Mouse (Mus musculus): ENCODE results near the gene Cd300lg. TPM values are rescaled to one million over a fixed set of nuclear protein-coding genes. Genes with fewer than 3 reads are reported as not detected.

Gene Cd300lg
- total and polyA plus RNA-seq, 3 experiments: 0.08 to 0.26 TPM; not detected in 1

DNA sequence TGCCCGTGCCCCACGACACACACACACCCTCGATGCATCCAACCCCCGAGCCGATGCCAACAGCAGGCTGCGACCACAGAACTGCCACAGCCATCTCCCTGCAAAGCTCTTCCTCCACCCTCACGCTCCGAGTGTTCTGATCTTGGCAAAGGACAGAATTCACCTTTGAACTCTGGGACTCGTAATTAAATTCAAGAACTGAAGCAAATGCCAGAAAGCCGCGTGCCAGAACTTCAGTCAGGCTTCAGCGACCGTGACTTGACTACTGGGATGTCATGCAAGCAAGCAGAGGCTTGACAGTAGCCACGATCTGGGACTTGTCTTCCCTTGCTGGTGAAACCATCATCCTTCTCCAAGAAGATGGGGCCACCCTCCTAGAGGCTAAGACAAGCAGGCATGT is 32.4 kb downstream of the Cd300lg start:
- Histone ChIP-seq H3K27me3 (ENCODE audit: control insufficient read depth in 1 of 2, insufficient read depth in 2 of 2, low read length in 2 of 2) (no peaks in the 10 kb centered on the region), H3K4me1 (ENCODE audit: control insufficient read depth in 1 of 2, insufficient read depth in 2 of 2, low read length in 2 of 2) (peaks cover 5 to 9% of the 10 kb centered on the region in 2 experiments; a peak in 2 of 4 replicates), H3K9me3 (replicated peaks; ENCODE audit: insufficient read depth, low read length) (no peaks in the 10 kb centered on the region), H3K79me2 (ENCODE audit: control insufficient read depth, insufficient read depth, low read length, poor library complexity) (no peaks in the 10 kb centered on the region), H3K27ac (ENCODE audit: control insufficient read depth, low read depth, low read length) (no peak overlapping the region), H3K4me3 (ENCODE audit: control insufficient read depth in 1 of 2, insufficient read depth in 1 of 2, low read depth in 2 of 2, low read length in 2 of 2) (no peak overlapping the region), H3K9ac (ENCODE audit: control insufficient read depth, low read depth, low read length, poor library complexity, severe bottlenecking) (no peak overlapping the region), H3K36me3 (ENCODE audit: control insufficient read depth in 1 of 2, insufficient read depth in 2 of 2, low read length in 2 of 2) (peaks cover 0 to 4% of the 10 kb centered on the region in 2 experiments; a peak in 2 of 4 replicates)
- no peak for DNase-seq (ENCODE audit: low read depth, low spot score)
- no peak for TF ChIP-seq KAT2A (conservative IDR thresholded peaks at IDR 0.05; ENCODE audit: low read depth, low read length)

DNA sequence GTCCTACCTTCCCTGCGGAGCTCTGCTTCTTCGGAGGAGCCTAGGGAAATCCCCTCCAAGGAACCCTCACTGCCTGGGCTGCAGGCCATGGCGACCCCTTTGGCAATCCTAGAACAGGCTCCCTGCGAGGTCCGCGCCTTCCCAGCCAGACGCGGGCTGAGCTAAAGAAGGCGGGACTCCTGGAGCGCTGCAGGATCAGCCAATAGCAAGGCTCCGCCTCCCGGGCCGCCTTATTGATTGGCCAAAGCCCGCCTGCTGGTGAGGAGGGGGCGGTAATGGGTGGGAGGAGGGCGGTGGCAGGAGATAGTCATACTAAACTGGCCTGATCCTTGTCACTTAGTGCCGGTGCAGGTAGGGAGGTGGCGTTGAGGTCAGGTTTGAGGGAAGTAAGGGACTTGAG is 41.0 kb downstream of the Cd300lg start:
- H3K79me2 ChIP-seq (ENCODE audit: control insufficient read depth, insufficient read depth, low read length, poor library complexity): no peaks in the 10 kb centered on the region
- TF ChIP-seq ZMIZ1 (IDR thresholded peaks at IDR 0.05; ENCODE audit: low read depth, low read length): no peak
- no peak for TF ChIP-seq ETS1 (IDR thresholded peaks at IDR 0.05; ENCODE audit: low read depth, low read length)
- TF ChIP-seq CTCF (IDR thresholded peaks at IDR 0.05 in 2 of 3, conservative IDR thresholded peaks at IDR 0.05 in 1 of 3; ENCODE audit: control insufficient read depth in 1 of 3, insufficient read depth in 1 of 3, low read depth in 2 of 3, low read length in 3 of 3, poor library complexity in 1 of 3, severe bottlenecking in 1 of 3): no peak
- peaks cover 0 to 4% of the 10 kb centered on the region in 2 experiments; a peak in 1 of 4 replicates for H3K36me3 ChIP-seq (ENCODE audit: control insufficient read depth in 1 of 2, insufficient read depth in 2 of 2, low read length in 2 of 2)
- H3K27ac ChIP-seq (ENCODE audit: control insufficient read depth, low read depth, low read length): no peak overlapping the region
- no peak for DNase-seq (ENCODE audit: low read depth, low spot score)
- H3K4me3 ChIP-seq (ENCODE audit: control insufficient read depth in 1 of 2, insufficient read depth in 1 of 2, low read depth in 2 of 2, low read length in 2 of 2): no peak overlapping the region
- H3K27me3 ChIP-seq (ENCODE audit: control insufficient read depth in 1 of 2, insufficient read depth in 2 of 2, low read length in 2 of 2): no peaks in the 10 kb centered on the region
- H3K4me1 ChIP-seq (ENCODE audit: control insufficient read depth in 1 of 2, insufficient read depth in 2 of 2, low read length in 2 of 2): peaks cover 0 to 7% of the 10 kb centered on the region in 2 experiments; a peak in 1 of 4 replicates
- H3K9me3 ChIP-seq (replicated peaks; ENCODE audit: insufficient read depth, low read length): no peaks in the 10 kb centered on the region
- H3K9ac ChIP-seq (ENCODE audit: control insufficient read depth, low read depth, low read length, poor library complexity, severe bottlenecking): no peak overlapping the region

DNA sequence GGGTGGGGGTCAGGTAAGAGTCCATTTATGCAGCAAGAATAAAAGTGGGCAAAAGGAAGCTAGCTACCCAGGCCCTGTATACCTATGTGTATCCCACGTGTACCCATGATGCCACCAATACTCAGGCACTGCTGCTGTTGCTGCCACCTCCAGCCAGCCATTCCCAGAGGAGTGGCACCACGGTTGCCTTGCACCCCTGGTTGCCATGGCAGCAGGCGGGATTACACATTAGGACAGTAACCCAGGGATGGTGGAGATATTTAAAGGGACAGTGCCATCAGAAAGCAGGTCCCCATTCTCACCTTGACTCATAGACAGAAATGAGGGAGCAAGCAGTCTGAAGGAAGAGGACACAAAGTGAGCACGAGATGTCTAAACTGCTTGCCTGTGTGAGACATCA is 41.9 kb downstream of the Cd300lg start:
- peaks cover 2% of the 10 kb centered on the region; the same call in 1 of the 2 replicates for H3K79me2 ChIP-seq (ENCODE audit: control insufficient read depth, insufficient read depth, low read length, poor library complexity)
- H3K4me3 ChIP-seq (ENCODE audit: control insufficient read depth in 1 of 2, insufficient read depth in 1 of 2, low read depth in 2 of 2, low read length in 2 of 2): no peak overlapping the region
- H3K9ac ChIP-seq (ENCODE audit: control insufficient read depth, low read depth, low read length, poor library complexity, severe bottlenecking): no peak overlapping the region
- no peak overlapping the region for H3K27ac ChIP-seq (ENCODE audit: control insufficient read depth, low read depth, low read length)
- H3K27me3 ChIP-seq (ENCODE audit: control insufficient read depth in 1 of 2, insufficient read depth in 2 of 2, low read length in 2 of 2): no peaks in the 10 kb centered on the region
- H3K36me3 ChIP-seq (ENCODE audit: control insufficient read depth in 1 of 2, insufficient read depth in 2 of 2, low read length in 2 of 2): peaks cover 0 to 4% of the 10 kb centered on the region in 2 experiments; a peak in 1 of 4 replicates
- no peaks in the 10 kb centered on the region for H3K9me3 ChIP-seq (replicated peaks; ENCODE audit: insufficient read depth, low read length)
- H3K4me1 ChIP-seq (ENCODE audit: control insufficient read depth in 1 of 2, insufficient read depth in 2 of 2, low read length in 2 of 2): peaks cover 0 to 7% of the 10 kb centered on the region in 2 experiments; a peak in 1 of 4 replicates
- TF ChIP-seq BHLHE40 (IDR thresholded peaks at IDR 0.05; ENCODE audit: borderline replicate concordance, low read depth, low read length) (no peak), MAX (IDR thresholded peaks at IDR 0.05; ENCODE audit: low read length) (no peak), SMC3 (IDR thresholded peaks at IDR 0.05; ENCODE audit: low read depth, low read length) (no peak), RCOR1 (IDR thresholded peaks at IDR 0.05; ENCODE audit: low read depth, low read length) (no peak), MYB (IDR thresholded peaks at IDR 0.05; ENCODE audit: low read depth, low read length) (no peak), POLR2A (IDR thresholded peaks at IDR 0.05; ENCODE audit: control insufficient read depth in 1 of 2, insufficient read depth in 1 of 2, low read depth in 1 of 2, low read length in 2 of 2, poor library complexity in 1 of 2) (no peak), KAT2A (conservative IDR thresholded peaks at IDR 0.05; ENCODE audit: low read depth, low read length) (no peak), EP300 (IDR thresholded peaks at IDR 0.05; ENCODE audit: low read depth in 1 of 2, low read length in 2 of 2) (no peak), SIN3A (IDR thresholded peaks at IDR 0.05; ENCODE audit: low read length) (no peak), ZC3H11A (IDR thresholded peaks at IDR 0.05; ENCODE audit: low read depth, low read length) (no peak), GABPA (IDR thresholded peaks at IDR 0.05; ENCODE audit: low read depth, low read length) (no peak), NRF1 (IDR thresholded peaks at IDR 0.05; ENCODE audit: insufficient read depth, low read depth, low read length, poor library complexity, severe bottlenecking) (no peak), ZNF384 (IDR thresholded peaks at IDR 0.05; ENCODE audit: low read depth, low read length) (no peak), RAD21 (IDR thresholded peaks at IDR 0.05; ENCODE audit: low read depth, low read length) (no peak), CHD2 (IDR thresholded peaks at IDR 0.05; ENCODE audit: low read length) (no peak), ETS1 (IDR thresholded peaks at IDR 0.05; ENCODE audit: low read depth, low read length) (no peak), MAZ (IDR thresholded peaks at IDR 0.05; ENCODE audit: low read depth, low read length) (no peak), POLR2AphosphoS5 (IDR thresholded peaks at IDR 0.05; ENCODE audit: borderline replicate concordance, low read depth, low read length) (no peak), ELF1 (IDR thresholded peaks at IDR 0.05; ENCODE audit: low read depth, low read length) (no peak), CHD1 (IDR thresholded peaks at IDR 0.05; ENCODE audit: low read depth, low read length) (no peak)
- DNase-seq (ENCODE audit: low read depth, low spot score): no peak

All from MEL (cell line).